Mouse (Mus musculus) forebrain, embryonic 10.5 days (tissue): ENCODE results near the gene Tm6sf2. TPM values are rescaled to one million over a fixed set of nuclear protein-coding genes. Genes with fewer than 3 reads are reported as not detected.
"Not testable (repeated sequence)": the region's sequence is repeated elsewhere in the genome, so short reads cannot be mapped to it uniquely, and the experiment has no call there.

Experiments used
- DNase-seq: peaks from one replicate; pipeline ENCODE4 v3.0.0-alpha.2; 2017; ENCODE audit warnings: low spot score; ENCODE audit errors: extremely low spot score
- H3K27ac ChIP-seq: fragments of 300-500 bp; sonication (generic); 2 replicates; pipeline ENCODE4 v1.5.1; 2016; ENCODE audit warnings: mild to moderate bottlenecking
- H3K27me3 ChIP-seq: fragments of 300-500 bp; sonication (generic); 2 replicates; pipeline ENCODE4 v1.6.1; 2016; ENCODE audit warnings: mild to moderate bottlenecking; ENCODE audit not compliant: poor library complexity, severe bottlenecking
- H3K36me3 ChIP-seq: fragments of 300-500 bp; sonication (generic); replicated peaks from 2 replicates; pipeline ENCODE4 v1.6.1; 2016; ENCODE audit warnings: mild to moderate bottlenecking, moderate library complexity
- H3K4me1 ChIP-seq: fragments of 300-500 bp; sonication (generic); 2 replicates; pipeline ENCODE4 v1.6.1; 2016
- H3K4me3 ChIP-seq: fragments of 300-500 bp; sonication (generic); 2 replicates; pipeline ENCODE4 v1.5.1; 2016; ENCODE audit warnings: mild to moderate bottlenecking, moderate library complexity
- H3K9me3 ChIP-seq: fragments of 300-500 bp; sonication (generic); 2 replicates; pipeline ENCODE4 v1.6.1; 2016; ENCODE audit warnings: mild to moderate bottlenecking, moderate library complexity
- WGBS: fragments of 180-500 bp; shearing (Covaris S2); methylation state at CpG from one replicate; pipeline ENCODE4 v1.1.7; 2016; 5-methylcytosine and 5-hydroxymethylcytosine counted together
- polyA plus RNA-seq: library from polyadenylated mRNA; unstranded; fragments of >200 nt; fragmentation: Nextera tagmentation; extraction: Ambion mirVana; gene quantifications from 2 replicates; pipeline ENCODE4 v1.2.1, GENCODE M21; 2016

Tm6sf2 gene
- 0.35 and 0.68 TPM in 2 replicates for polyA plus RNA-seq

- no peak for DNase-seq
- 6% methylated on average over 27 of the region's 27 CpGs for WGBS
- Histone ChIP-seq H3K4me3 (peak within 1 kb of the TSS; percentile 36), H3K36me3 (peaks cover 49% of the 10 kb centered on the region), H3K4me1 (peaks cover 9% of the 10 kb centered on the region), H3K9me3 (no peaks in the 10 kb centered on the region), H3K27ac (no peak within 1 kb of the TSS), H3K27me3 (peaks cover 13% of the 10 kb centered on the region; the same call in 1 of the 2 replicates)
Measured at GRCm38 (mm10) chr8:70072441-70073069, at the start of gene Tm6sf2. Tm6sf2 (plus strand) TSS chr8:70072924.

- no peak for DNase-seq
- peaks cover 100% of the 10 kb centered on the region for H3K36me3 ChIP-seq
Measured at GRCm38 (mm10) chr8:70023596-70023995, 49.1 kb upstream of the Tm6sf2 start.

GRCm38 (mm10) chr8:70026151-70026550 is 46.6 kb upstream of the Tm6sf2 start:
- 89% methylated on average over 2 of the region's 2 CpGs for WGBS

More at GRCm38 (mm10) chr8:70023596-70023995, 49.1 kb upstream of the Tm6sf2 start:
- no peak overlapping the region for H3K27ac ChIP-seq
- 75% methylated on average over 8 of the region's 8 CpGs for WGBS
- H3K4me3 ChIP-seq: no peak overlapping the region
- H3K9me3 ChIP-seq: no peaks in the 10 kb centered on the region
- H3K27me3 ChIP-seq: no peaks in the 10 kb centered on the region
- no peaks in the 10 kb centered on the region for H3K4me1 ChIP-seq

GRCm38 (mm10) chr8:70030255-70030654 is 42.5 kb upstream of the Tm6sf2 start:
- no peaks in the 10 kb centered on the region for H3K4me1 ChIP-seq
- DNase-seq: no peak
- H3K36me3 ChIP-seq: peaks cover 88% of the 10 kb centered on the region
- H3K27me3 ChIP-seq: no peaks in the 10 kb centered on the region
- no peak overlapping the region for H3K27ac ChIP-seq
- WGBS: 97% methylated on average over 1 of the region's 1 CpGs
- no peaks in the 10 kb centered on the region for H3K9me3 ChIP-seq
- no peak overlapping the region for H3K4me3 ChIP-seq

More at GRCm38 (mm10) chr8:70026151-70026550, 46.6 kb upstream of the Tm6sf2 start:
- Histone ChIP-seq H3K4me3 (no peak overlapping the region), H3K27me3 (no peaks in the 10 kb centered on the region), H3K9me3 (no peaks in the 10 kb centered on the region), H3K4me1 (no peaks in the 10 kb centered on the region), H3K36me3 (peaks cover 100% of the 10 kb centered on the region), H3K27ac (no peak overlapping the region)
- DNase-seq: no peak

GRCm38 (mm10) chr8:70037994-70038393 is 34.7 kb upstream of the Tm6sf2 start:
- H3K4me3 ChIP-seq: no peak overlapping the region
- no peaks in the 10 kb centered on the region for H3K9me3 ChIP-seq
- no peak for DNase-seq
- H3K27me3 ChIP-seq: no peaks in the 10 kb centered on the region
- WGBS: 100% methylated on average over 1 of the region's 1 CpGs
- peaks cover 53% of the 10 kb centered on the region for H3K36me3 ChIP-seq
- peaks cover 24% of the 10 kb centered on the region for H3K4me1 ChIP-seq
- H3K27ac ChIP-seq: no peak overlapping the region

- H3K4me3 ChIP-seq: peak overlapping the region; percentile 100
- no peak for DNase-seq
- H3K27ac ChIP-seq: peak overlapping the region; percentile 94
- 2% methylated on average over 47 of the region's 47 CpGs for WGBS
- no peaks in the 10 kb centered on the region for H3K27me3 ChIP-seq
- peaks cover 24% of the 10 kb centered on the region for H3K36me3 ChIP-seq
- H3K4me1 ChIP-seq: peaks cover 37% of the 10 kb centered on the region
- H3K9me3 ChIP-seq: no peaks in the 10 kb centered on the region
Measured at GRCm38 (mm10) chr8:70041885-70042546, 30.7 kb upstream of the Tm6sf2 start.

GRCm38 (mm10) chr8:70042583-70043455 is 29.9 kb upstream of the Tm6sf2 start, which contains the start of the genes Mau2 and Sugp1:
Mau2 (minus strand) TSS chr8:70042734.
Sugp1 (plus strand) TSS chr8:70042813.
- DNase-seq: peak; percentile 97
- H3K9me3 ChIP-seq: no peaks in the 10 kb centered on the region
- no peaks in the 10 kb centered on the region for H3K27me3 ChIP-seq
- peak within 1 kb of the TSS; percentile 100 for H3K4me3 ChIP-seq
- H3K27ac ChIP-seq: peak within 1 kb of the TSS; percentile 94
- H3K36me3 ChIP-seq: peaks cover 17% of the 10 kb centered on the region
- WGBS: under 1% methylated on average over 65 of the region's 65 CpGs
- peaks cover 37% of the 10 kb centered on the region for H3K4me1 ChIP-seq

- WGBS: 86% methylated on average over 5 of the region's 5 CpGs
- Histone ChIP-seq H3K36me3 (peaks cover 19% of the 10 kb centered on the region), H3K4me1 (peaks cover 37% of the 10 kb centered on the region), H3K9me3 (no peaks in the 10 kb centered on the region), H3K27me3 (no peaks in the 10 kb centered on the region), H3K27ac (no peak overlapping the region), H3K4me3 (peak overlapping the region; percentile 100)
- DNase-seq: no peak
Measured at GRCm38 (mm10) chr8:70043996-70044395, 28.7 kb upstream of the Tm6sf2 start.

- no peaks in the 10 kb centered on the region for H3K9me3 ChIP-seq
- no peaks in the 10 kb centered on the region for H3K27me3 ChIP-seq
- DNase-seq: no peak
- no peaks in the 10 kb centered on the region for H3K4me1 ChIP-seq
- H3K4me3 ChIP-seq: no peak overlapping the region
- no peak overlapping the region for H3K27ac ChIP-seq
- H3K36me3 ChIP-seq: peaks cover 66% of the 10 kb centered on the region
Measured at GRCm38 (mm10) chr8:70049662-70050061, 23.1 kb upstream of the Tm6sf2 start.

- not testable (repeated sequence) for H3K27me3 ChIP-seq, H3K4me3 ChIP-seq, H3K4me1 ChIP-seq, H3K9me3 ChIP-seq, H3K27ac ChIP-seq, DNase-seq
- peaks cover 74% of the 10 kb centered on the region for H3K36me3 ChIP-seq
- 91% methylated on average over 5 of the region's 5 CpGs for WGBS
Measured at GRCm38 (mm10) chr8:70050434-70050833, 22.3 kb upstream of the Tm6sf2 start.

GRCm38 (mm10) chr8:70057721-70058120 is 15.0 kb upstream of the Tm6sf2 start:
- no peaks in the 10 kb centered on the region for H3K9me3 ChIP-seq
- no peak overlapping the region for H3K27ac ChIP-seq
- WGBS: 71% methylated on average over 1 of the region's 1 CpGs
- no peak overlapping the region for H3K4me3 ChIP-seq
- H3K27me3 ChIP-seq: no peaks in the 10 kb centered on the region
- no peaks in the 10 kb centered on the region for H3K4me1 ChIP-seq
- DNase-seq: no peak
- peaks cover 99% of the 10 kb centered on the region for H3K36me3 ChIP-seq

GRCm38 (mm10) chr8:70071836-70072440 is 786 bp upstream of the Tm6sf2 start:
- H3K4me3 ChIP-seq: peak overlapping the region; percentile 36; the same call in 1 of the 2 replicates
- 89% methylated on average over 2 of the region's 2 CpGs for WGBS

More at GRCm38 (mm10) chr8:70071836-70072440, 786 bp upstream of the Tm6sf2 start:
- Histone ChIP-seq H3K9me3 (no peaks in the 10 kb centered on the region), H3K4me1 (peaks cover 9% of the 10 kb centered on the region), H3K36me3 (peaks cover 56% of the 10 kb centered on the region), H3K27ac (no peak overlapping the region), H3K27me3 (peaks cover 13% of the 10 kb centered on the region; the same call in 1 of the 2 replicates)
- DNase-seq: no peak
